Mouse (Mus musculus) CD4-positive, CD25-positive, alpha-beta regulatory T cell, adult 4 months (primary cell): ENCODE measurements at regions not wholly inside any gene's neighbourhood (a gene's known extent, or its start where the extent isn't known, plus 50 kb on each side); places are given as distances from the start of the nearest gene placed in this dataset.
"Not testable (repeated sequence)": the region's sequence is repeated elsewhere in the genome, so short reads cannot be mapped to it uniquely, and the experiment has no call there.

Source experiments
- ATAC-seq: one replicate; pipeline ENCODE4 v1.8.0; 2017

DNA sequence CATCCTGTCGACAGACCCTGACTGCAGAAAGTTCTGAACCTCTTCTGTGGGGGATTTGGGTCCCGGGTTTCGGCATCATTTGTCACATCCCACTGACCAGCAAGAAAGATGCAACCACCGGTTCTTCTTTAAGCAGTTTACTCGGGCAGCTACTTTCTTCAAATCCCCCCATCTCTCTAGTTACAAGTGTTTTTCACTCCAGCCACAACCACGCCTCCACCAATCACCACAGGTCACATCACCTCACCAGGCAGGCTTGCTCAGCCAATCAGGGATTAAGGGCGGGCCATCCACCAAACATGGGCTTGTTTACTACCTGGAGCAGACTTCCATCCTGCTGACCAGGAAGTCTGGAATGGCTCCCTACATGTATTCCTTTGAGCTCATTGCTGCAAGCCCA lies 119.6 kb downstream of the Tnfsf18 start:
- ATAC-seq: not testable (repeated sequence)

DNA sequence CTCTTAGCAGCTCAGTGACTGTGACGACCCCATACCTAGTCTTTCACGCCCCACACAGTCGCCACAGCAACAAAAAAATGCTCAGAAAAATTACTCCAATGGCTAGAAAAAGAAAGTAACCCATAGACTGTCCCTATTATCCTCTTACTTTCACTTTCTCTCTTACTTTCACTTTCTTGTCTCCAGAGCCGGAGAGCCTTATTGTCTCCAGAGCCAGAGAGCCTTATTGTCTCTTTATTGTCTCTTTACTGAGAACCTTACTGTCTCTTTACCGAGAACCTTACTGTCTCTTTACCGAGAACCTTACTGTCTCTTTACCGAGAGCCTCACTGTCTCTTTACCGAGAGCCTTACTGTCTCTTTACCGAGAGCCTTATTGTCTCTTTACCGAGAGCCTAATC lies 119.2 kb downstream of the Tnfsf18 start:
- ATAC-seq: peak; percentile 64

DNA sequence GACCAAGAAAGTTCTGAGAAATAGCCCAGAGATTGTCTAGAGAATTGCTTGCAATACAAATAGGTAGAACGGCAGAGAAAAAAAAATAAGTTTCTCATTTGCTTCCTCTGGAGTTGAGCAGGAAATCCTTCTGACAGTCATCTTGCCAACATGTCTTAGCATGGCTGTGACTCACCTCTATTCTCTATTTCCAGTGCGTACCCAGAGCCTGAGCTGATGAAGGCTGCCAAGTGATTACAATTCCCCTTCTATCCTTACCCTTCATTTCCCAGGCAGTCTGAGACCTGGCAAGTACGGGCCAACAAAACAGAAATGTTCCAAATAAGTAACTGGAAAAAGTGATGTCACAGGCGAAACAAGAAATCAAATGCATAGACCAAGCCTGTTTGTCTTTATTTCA lies 113.0 kb downstream of the Tnfsf18 start:
- ATAC-seq: no peak

DNA sequence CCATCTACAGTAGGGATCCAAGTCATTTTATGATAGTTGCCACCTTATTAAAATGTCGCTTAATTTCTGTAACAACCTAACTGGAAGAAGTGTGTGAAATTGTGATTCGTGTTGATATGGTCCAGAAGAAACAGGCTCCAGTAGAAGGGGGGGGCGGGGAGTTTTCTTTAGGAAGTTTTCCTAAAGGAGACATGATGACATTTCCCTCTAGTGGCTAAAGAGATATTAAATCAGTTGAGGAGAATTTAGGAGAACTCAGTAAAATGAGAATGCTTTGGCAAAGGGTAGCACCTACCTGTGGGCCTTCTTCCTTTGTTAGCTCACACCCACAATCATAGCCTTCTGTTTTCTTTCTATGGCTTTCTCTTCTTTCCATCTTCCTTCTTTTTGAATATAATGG lies 107.7 kb downstream of the Tnfsf18 start:
- no peak for ATAC-seq

DNA sequence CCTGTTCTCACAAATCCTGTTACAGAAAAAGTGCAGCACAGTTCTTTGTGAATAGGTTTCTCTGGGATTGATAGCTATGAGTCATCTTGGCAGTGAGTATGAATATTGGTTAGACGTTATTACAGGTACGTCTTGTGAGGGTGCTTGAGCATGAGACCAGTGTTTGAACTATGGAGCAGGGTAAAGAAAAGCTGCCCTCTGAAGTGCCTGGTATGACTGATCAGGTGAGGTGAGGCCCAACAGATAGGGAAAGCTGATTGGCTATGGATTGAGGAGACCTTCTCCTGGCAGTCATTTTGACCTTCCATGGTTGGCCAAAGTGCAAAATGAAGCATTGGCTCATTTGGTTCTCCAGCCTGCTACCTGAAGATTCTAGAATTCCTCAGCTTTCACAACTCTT lies 106.7 kb downstream of the Tnfsf18 start:
- no peak for ATAC-seq

DNA sequence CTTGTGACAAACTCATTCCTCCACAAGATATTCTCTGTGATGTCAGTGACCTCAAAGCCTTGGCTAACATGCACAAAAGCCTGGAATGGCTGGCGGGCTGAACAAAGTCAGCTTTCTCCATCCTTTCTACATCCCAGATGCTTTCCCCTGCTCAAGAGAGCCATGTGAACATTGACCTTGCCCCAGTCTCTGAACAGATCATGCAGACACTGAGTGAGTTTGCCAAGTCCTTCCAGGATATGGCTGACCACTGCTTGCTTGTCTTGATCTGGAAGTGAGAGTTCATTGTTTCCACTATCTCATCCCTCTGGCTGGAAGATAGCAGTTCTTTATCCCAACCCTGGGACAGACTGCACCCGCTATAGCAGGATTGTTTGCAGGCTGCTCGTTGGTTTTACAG lies 103.7 kb downstream of the Tnfsf18 start:
- ATAC-seq: no peak

DNA sequence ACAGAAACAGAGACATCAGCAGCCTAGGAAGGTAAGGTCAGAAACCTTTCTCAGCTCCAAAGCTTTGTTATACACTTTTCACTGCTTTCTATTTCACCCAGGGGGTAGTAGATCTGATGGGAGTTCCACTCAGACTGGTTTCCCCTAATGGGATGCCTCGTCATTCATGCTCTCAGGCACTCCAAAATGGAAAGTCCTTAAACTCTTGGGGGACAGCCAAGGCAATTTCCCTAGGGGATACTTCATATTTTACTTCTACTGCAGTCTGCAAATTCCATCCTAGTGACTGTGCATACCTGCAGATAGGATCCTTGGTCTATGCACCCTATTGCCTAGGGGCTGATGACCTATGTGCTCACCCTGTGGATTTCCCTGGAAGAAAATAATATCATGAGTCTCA lies 82.1 kb downstream of the Tnfsf18 start:
- ATAC-seq: no peak

DNA sequence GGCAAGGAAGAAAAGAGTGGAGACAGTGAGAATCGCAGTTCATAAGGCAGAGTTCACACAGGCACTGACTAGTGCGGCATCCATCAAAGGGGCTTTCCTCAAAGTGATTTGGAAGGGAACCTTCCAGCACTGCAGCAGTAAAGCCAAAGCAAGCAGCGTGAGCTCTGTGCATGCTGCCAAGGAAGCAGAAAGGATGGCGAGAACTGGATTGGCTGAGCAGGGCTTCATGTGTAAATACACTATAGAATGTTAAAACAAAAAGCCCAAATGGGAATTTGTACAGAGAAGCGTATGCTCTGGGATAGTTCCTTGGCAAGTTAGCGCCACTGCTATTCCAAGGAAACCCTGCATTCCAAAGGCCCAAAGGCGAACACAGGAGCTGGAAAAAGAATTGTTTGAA lies 81.5 kb downstream of the Tnfsf18 start:
- no peak for ATAC-seq

DNA sequence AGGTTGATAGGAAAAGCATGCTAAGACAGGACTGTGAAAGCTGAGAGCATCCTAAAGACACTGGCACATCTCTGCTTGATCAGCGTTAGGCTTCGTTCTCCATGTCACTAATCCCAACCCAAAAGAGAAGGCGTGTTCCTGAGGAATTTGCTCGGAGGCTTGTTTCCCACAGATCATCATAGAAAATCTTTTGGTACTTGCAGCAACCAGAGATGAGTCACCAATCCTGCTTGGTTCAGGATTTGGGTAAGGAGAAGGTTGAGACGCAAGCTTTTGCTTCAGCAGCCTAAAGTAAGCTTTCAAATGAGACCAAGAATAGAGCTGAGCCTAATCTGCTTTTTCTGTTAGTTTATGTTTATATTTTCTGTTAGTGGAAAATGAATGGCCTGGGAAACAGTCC lies 80.7 kb downstream of the Tnfsf18 start:
- no peak for ATAC-seq

DNA sequence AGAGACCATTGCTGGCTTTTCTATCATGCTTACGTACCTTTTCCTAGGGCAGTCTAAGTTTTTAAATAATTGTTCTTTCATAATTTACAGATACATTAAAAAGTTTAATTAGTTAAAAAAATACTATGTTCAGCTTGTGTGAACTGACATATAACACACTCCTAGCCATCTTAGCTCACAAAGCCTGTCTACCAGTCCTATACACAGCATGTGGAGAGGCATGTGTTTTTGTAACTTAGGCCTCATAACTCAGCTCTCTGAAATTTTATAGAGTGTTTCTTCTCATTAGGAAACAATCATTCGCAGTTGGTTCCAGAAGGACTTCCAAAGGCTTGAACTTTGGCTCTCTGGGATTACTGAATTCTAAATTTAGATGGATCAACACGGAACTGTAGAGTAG lies 76.3 kb downstream of the Tnfsf18 start:
- no peak for ATAC-seq

DNA sequence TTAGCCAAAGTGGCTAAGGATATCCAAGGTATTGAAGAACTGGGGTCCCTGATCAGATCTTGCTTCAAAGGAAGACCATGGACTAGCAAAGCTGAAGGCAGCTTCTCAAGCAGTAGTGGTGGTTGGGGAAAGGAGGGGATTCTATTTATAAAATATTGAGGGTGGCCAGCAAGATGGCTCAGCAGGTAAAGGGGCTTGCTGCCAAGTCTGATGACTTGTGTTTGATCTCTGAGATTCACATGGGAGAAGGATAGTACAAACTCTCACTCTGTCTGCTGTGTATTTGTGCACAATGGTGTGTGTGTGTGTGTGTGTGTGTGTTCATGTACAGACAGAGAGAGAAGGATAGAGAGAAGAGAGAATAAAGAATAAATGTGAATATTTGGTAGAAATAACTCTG lies 73.4 kb downstream of the Tnfsf18 start:
- ATAC-seq: no peak

DNA sequence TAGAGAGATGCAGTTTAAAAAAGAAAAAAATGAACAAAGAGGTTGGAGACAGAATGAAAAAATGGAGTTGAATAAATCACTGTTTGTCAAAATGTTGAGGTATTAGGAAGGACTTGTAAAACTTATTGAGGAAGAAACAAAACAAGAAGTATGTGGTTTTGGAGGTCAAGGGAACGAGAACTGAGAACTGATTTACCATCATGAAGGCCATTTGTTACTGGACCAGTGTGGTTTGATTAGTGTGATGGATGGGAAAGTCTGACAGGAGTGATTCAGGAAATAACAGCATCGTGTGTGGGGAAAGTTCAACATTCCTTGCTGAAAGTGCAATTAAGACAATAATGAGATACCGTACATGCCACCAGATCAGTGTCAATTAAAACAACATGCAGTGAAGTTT lies 65.9 kb downstream of the Tnfsf18 start:
- ATAC-seq: no peak
